Mouse (Mus musculus): ENCODE data around the gene Dnah5. TPM values are rescaled to one million over a fixed set of nuclear protein-coding genes. Genes with fewer than 3 reads are reported as not detected.

Dnah5 gene
- total RNA-seq (2022), result 1 to 10 TPM; 2.0 to 2.6 (median 2.3) TPM

DNA sequence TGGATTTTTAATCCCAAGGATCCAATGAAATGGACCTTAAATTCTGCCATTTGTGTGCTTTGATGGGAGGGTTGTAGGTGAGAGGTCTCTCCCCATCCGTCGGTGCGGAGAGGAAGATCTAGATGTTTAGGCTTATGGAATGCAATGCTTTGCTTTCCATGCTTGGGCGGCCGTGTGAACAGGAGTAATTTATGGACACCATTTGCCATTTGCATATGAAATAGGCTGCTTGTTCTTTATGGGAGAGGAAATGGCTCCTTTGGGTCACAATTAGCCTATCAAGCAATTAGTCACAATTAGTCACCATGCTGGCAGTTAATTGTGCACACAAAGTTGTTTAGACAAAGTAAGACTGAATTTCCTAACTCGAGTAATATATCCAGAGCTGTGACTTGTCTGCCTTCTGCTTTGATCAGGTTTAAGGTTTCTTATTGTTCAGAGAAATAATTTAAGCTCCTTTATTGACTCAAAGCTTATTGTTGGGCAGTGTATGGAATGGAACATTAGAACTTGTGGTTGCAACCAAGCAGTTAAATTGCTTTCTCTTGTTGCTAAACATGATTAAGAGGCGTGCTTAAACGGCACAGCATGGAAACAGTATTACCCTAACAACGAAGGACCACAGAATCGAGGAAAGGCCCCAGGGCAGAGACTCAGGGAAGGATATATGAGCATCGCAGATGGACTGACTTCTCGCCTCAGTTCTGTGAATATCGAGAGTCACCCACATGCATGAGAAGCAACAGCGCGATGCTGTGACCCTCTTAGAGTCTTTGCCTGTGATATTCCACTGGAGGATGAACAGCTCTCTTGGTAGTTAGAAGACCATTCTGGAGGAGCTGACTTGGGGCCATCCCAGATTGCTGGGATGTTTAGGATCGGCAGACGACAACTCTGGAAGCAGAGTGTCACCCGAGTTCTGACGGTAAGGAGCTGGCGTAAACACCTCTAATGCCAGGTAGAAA lies at the start of gene Dnah5:
TSS of gene Dnah5 (plus strand) at position 642 of the 965 bp plus-strand sequence.
- DNase-seq (ENCODE audit: low spot score in 2 of 2), result no peak

DNA sequence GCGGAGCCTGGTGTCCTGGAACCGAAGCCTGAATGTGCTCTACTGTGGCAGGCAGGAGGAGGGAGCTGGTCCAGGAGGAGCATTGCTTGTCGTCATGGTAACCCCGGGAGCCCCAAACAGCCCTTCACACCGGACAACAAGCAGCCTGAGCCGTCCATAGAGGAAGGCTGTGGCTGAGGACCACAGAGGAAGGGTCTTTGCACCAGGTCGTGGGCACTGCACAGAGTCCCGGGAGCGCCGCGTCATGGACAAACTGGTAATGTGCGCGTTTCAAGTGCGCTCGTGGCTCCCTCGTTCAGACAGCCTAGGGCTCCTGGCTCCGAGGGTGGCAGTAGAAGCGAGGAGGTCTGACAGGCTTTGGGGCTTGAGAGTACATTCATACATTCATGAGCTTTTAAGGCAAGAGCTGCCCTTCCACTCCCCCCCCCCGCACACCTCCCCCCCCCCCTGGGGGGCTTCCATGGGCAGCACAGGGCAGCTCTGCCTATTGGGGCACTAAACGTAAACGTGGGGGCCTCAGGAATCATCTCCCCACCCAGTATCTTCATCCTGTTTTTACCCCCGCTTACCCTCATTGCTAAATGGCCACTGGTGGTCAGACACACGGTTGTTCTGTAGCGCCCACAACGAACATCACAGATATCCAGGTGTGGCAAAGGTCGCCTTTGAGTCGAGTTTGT lies 48.6 kb upstream of the Dnah5 start:
- DNase-seq (ENCODE audit: low spot score in 2 of 2), result peak; percentile 42 to 46

DNA sequence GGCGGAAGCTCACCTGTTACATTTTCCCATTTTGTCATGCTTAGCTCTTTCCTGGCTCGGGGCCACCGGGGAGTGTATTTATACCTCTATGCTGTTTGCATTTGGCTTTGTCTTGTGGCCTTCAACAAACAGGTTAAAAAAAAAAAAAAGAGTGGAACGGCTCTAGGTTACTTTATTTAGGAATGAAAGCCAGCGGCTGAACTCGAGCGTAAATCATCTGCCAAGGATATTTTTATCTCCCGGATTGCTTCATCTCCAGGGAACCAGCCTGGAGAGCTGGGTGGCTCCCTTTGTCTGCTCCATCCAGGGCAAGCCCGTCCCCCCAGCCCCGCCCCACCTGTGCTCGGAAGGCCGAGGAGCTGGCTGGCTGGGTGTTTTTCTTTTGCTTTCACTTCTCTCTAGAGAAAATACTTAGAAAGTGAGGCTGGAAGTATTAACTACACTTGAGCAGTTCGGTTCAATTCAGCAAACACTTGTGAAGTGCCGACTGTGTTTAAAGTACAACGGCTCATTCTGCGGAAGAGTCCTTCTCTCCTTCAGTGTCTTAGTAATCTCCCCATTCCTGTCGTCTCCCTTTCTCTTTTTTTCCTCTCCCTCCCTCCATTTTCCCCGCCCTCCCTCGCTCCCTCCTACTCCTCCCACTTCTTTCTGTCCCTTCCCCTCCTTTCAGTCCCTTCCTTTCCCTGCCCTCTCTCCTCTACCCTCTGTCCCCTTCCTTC lies 44.6 kb upstream of the Dnah5 start:
- peak; percentile 16 to 39 for DNase-seq (ENCODE audit: low spot score in 2 of 2)

DNA sequence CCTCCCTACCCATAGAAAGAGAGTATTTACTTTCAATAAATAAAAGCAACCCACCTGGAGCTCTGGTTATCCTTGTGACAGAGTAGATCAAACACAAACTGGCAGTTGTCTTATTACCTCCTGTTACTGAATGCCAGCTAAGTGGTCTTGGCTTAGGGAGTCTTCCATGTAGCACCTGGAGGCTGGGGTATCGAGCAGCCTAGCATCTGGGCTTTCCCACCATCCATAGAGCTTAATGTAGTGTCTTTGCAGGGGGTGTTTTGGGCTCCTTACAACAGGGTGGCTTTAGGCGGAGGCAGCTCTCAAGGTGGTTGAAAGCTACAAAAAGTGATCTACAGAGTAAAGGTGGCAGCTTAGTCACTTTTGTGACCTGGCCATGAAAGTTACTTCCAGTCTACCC lies 41.3 kb upstream of the Dnah5 start:
- no peak for DNase-seq (ENCODE audit: low spot score in 2 of 2)

- no peak for DNase-seq (ENCODE audit: low spot score in 2 of 2)
Measured at GRCm38 (mm10) chr15:28165234-28165633, 38.3 kb upstream of the Dnah5 start.

GRCm38 (mm10) chr15:28166090-28166489 lies 37.5 kb upstream of the Dnah5 start:
- no peak for DNase-seq (ENCODE audit: low spot score in 2 of 2)

GRCm38 (mm10) chr15:28178951-28179350 lies 24.6 kb upstream of the Dnah5 start:
- no peak for DNase-seq (ENCODE audit: low spot score in 2 of 2)

- DNase-seq (ENCODE audit: low spot score in 2 of 2), result no peak
Measured at GRCm38 (mm10) chr15:28179556-28179955, 24.0 kb upstream of the Dnah5 start.

DNA sequence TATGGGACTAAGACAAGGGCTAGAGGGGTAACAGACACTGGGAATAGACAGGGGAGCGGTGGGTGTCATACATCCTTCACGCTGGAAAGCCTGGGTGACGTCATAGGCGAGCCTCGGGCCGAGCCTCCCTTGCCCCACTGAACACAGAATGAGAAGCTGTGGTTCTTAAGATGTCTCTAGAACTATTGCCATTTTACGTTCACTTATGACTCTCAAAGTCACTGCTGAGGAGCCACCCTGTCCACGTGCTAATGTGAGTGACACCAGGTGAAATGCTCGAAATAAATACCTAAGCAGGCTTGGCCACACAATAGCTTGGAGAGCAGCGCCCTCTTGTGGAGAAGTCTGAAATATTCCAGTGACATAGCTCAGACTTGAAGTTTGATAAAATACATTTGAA lies 21.7 kb upstream of the Dnah5 start:
- peak; percentile 48 to 64 for DNase-seq (ENCODE audit: low spot score in 2 of 2)

- no peak for DNase-seq (ENCODE audit: low spot score in 2 of 2)
Measured at GRCm38 (mm10) chr15:28182567-28182966, 21.0 kb upstream of the Dnah5 start.

GRCm38 (mm10) chr15:28187472-28188360 lies 15.8 kb upstream of the Dnah5 start:
- DNase-seq (ENCODE audit: low spot score in 2 of 2), result peak in 1 of 2 experiments; percentile 69

- DNase-seq (ENCODE audit: low spot score in 2 of 2), result no peak
Measured at GRCm38 (mm10) chr15:28188361-28189011, 15.1 kb upstream of the Dnah5 start.

DNA sequence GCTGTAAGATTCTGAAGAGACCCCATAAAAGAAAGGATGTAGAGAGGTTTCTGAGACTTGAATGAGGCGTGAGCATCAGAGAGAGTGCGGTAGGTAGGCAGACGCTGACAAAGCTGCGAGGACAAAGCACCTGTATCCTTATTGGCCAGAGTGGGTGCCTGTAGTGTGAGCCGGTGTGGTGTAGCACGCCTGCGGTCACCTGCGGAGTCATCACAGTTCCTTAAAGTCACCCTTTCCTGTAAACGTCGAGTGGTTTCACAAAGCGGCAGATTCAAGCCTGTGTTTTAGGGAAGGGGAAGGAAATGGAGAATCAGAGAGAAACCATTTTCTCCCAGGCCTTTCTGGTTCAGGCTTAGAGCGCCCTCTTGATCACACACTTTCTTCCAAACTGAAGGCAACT lies 13.9 kb upstream of the Dnah5 start:
- DNase-seq (ENCODE audit: low spot score in 2 of 2), result no peak

- DNase-seq (ENCODE audit: low spot score in 2 of 2), result no peak
Measured at GRCm38 (mm10) chr15:28198609-28199008, 4.9 kb upstream of the Dnah5 start.

DNA sequence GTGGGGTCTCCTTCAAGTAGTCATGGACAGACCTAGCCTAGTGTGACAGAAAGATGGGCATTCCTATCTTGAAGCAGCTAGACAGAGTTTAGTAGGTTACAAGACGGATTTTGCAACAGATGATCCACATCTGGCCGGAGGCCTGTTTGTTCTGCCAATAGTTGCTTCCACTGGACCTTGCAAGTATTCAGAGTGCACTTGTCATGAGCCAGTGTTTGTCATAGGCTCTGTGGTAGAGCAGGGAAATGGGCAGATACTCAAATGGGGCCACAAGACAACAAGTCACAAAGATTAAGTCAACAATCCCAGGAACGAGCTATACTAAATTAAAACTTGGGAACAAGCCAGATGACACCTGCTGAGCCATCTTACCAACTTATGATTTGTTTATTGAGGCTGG lies 1.1 kb downstream of the Dnah5 start:
- DNase-seq (ENCODE audit: low spot score in 2 of 2), result no peak

DNA sequence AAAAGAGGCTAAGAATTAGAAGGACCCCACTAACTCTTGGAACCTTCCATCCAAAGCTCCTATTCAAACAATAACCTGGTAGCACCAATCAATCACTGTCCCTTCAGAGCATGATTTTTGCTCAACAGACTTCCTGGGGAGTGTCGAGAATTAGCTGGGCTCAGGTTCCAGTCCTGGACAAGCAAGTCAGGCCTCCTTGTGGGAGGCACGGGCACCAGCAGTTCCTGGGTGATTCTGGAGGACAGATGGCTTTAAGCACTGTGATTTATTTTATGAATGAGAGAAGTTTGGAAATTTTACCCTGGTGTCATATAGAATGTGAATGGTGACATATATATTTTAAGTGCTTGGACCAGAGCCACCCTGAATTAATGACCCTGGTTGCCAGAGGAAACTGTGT lies 4.0 kb downstream of the Dnah5 start:
- no peak for DNase-seq (ENCODE audit: low spot score in 2 of 2)

GRCm38 (mm10) chr15:28213057-28213456 lies 9.5 kb downstream of the Dnah5 start:
- DNase-seq (ENCODE audit: low spot score in 2 of 2), result no peak

DNA sequence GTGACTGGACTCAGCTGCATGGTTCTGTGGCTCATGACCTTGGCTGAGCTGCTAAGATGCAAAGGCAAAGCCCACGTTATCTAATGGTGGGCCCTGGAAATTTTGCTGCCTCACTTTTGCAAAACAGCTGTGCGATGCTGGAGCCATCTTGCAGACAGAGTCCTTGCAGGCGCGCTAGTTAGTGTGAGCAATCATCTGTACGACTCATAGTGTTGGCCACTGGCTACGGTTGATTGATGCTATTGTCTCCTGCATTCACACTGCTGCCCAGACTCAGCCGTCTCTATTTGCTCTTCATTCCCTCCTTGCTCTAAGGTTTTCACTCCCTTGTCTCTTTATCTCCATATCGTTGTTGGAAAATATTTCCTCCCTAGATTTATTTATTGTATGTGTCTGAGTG lies 12.8 kb downstream of the Dnah5 start:
- DNase-seq (ENCODE audit: low spot score in 2 of 2), result no peak

- DNase-seq (ENCODE audit: low spot score in 2 of 2), result no peak
Measured at GRCm38 (mm10) chr15:28227316-28227715, 23.8 kb downstream of the Dnah5 start.

- no peak for DNase-seq (ENCODE audit: low spot score in 2 of 2)
Measured at GRCm38 (mm10) chr15:28260250-28260649, 56.7 kb downstream of the Dnah5 start.

Measured in left cerebral cortex, adult 8-10 months (tissue).